Mouse (Mus musculus) hindbrain, embryonic 15.5 days (tissue): ENCODE data around the gene Prrt3. TPM values are rescaled to one million over a fixed set of nuclear protein-coding genes. Genes with fewer than 3 reads are reported as not detected.

Experiments
- microRNA-seq: library from miRNA; unstranded; fragments of <30 nt; microRNA quantifications from one replicate; pipeline ENCODE4, GENCODE M21; 2016
- polyA plus RNA-seq: library from polyadenylated mRNA; unstranded; fragments of >200 nt; fragmentation: Nextera tagmentation; extraction: Ambion mirVana; gene quantifications from 2 replicates; pipeline ENCODE4 v1.2.1, GENCODE M21; 2015

The Prrt3 gene
- polyA plus RNA-seq, 1 experiment from 2014 or later, result 12.6 TPM

Small RNAs within 50 kb of the gene (microRNA-seq; reads per million reads assigned to microRNA genes)
- gene Gm23365, result not detected

Other genes starting within 250 kb of the Prrt3 start
- 4.8 and 10.2 TPM in 2 replicates for gene Cpne9, start 219.6 kb downstream of the Prrt3 start, polyA plus RNA-seq
- 16.3 and 17.1 TPM in 2 replicates for gene Brpf1, start 194.8 kb downstream of the Prrt3 start, polyA plus RNA-seq
- 8.5 and 9.3 TPM in 2 replicates for gene Ogg1, start 175.0 kb downstream of the Prrt3 start, polyA plus RNA-seq
- gene Camk1, start 157.9 kb downstream of the Prrt3 start, polyA plus RNA-seq, result 112 and 117 TPM in 2 replicates
- gene Tada3, start 124.0 kb downstream of the Prrt3 start, polyA plus RNA-seq, result 70.7 and 77.5 TPM in 2 replicates
- 413 and 423 TPM in 2 replicates for gene Arpc4, start 123.8 kb downstream of the Prrt3 start, polyA plus RNA-seq
- gene Ttll3, start 112.7 kb downstream of the Prrt3 start, polyA plus RNA-seq, result 11.1 and 11.3 TPM in 2 replicates
- gene Rpusd3, start 82.6 kb downstream of the Prrt3 start, polyA plus RNA-seq, result 18.7 and 23.3 TPM in 2 replicates
- not detected in 2 replicates for gene Cidec, start 66.2 kb downstream of the Prrt3 start, polyA plus RNA-seq
- 96.5 and 98.2 TPM in 2 replicates for gene Jagn1, start 59.4 kb downstream of the Prrt3 start, polyA plus RNA-seq
- 0.09 and 0.21 TPM in 2 replicates for gene Il17re, start 43.4 kb downstream of the Prrt3 start, polyA plus RNA-seq
- gene Il17rc, start 30.5 kb downstream of the Prrt3 start, polyA plus RNA-seq, result 3.2 and 4.6 TPM in 2 replicates
- gene Creld1, start 18.6 kb downstream of the Prrt3 start, polyA plus RNA-seq, result 77.8 and 92.7 TPM in 2 replicates
- 109 and 115 TPM in 2 replicates for gene Emc3, start 29.7 kb upstream of the Prrt3 start, polyA plus RNA-seq
- 2.0 and 2.6 TPM in 2 replicates for gene Fancd2, start 29.8 kb upstream of the Prrt3 start, polyA plus RNA-seq
- gene Fancd2os, start 98.8 kb upstream of the Prrt3 start, polyA plus RNA-seq, result not detected in 2 replicates
- gene Brk1, start 102.8 kb upstream of the Prrt3 start, polyA plus RNA-seq, result 244 and 249 TPM in 2 replicates
- gene Vhl, start 122.0 kb upstream of the Prrt3 start, polyA plus RNA-seq, result 71.2 and 78.7 TPM in 2 replicates
- gene Irak2, start 136.5 kb upstream of the Prrt3 start, polyA plus RNA-seq, result 2.9 and 3.6 TPM in 2 replicates
- gene Tatdn2, start 195.1 kb upstream of the Prrt3 start, polyA plus RNA-seq, result 0.78 and 1.5 TPM in 2 replicates
- gene Ghrl, start 217.9 kb upstream of the Prrt3 start, polyA plus RNA-seq, result 0.71 and 0.78 TPM in 2 replicates
- 200 TPM in 2 replicates for gene Sec13, start 238.8 kb upstream of the Prrt3 start, polyA plus RNA-seq